Comparison of ENCODE assay signal across 10 mouse cellular contexts in genomic region chr11:110563272-110563671, GRCm38 (mm10).
A peak's percentile ranks its signal among the peaks of the same experiment; 100 is the strongest.
DNase-seq lines count a peak whose midpoint lies in the region; ATAC-seq lines count a peak whose summit lies in the region.
"Had no signal": no experiment of that assay in that cellular context is flagged by ENCODE, and none has a peak within 500 bp of the region (broad histone marks: within the 10 kb centered on the region; RNA-seq: fewer than 3 reads in every experiment).

No protein-coding gene starts in this region.

- DNase-seq in adrenal gland, postnatal 25 days = peak; percentile 3
- DNase-seq in adrenal gland, postnatal 4 days (ENCODE audit: low spot score in 2 of 2) = no peak
- no peak for DNase-seq in limb, embryonic 10.5 days (ENCODE audit: low spot score)
- DNase-seq in thymus, postnatal 36 days = no peak
- DNase-seq: cerebellum, postnatal 25 days had no signal

- H3K4me2 ChIP-seq in limb, embryonic 12.5 days = 0 out of 2 replicates have a peak overlapping the region, but pooled peaks have one; percentile 13
- peak overlapping the region; percentile 31 for H3K4me2 ChIP-seq in heart, embryonic 16.5 days (ENCODE audit: low read depth, low read length)
- H3K4me2 ChIP-seq in liver, embryonic 15.5 days = peak overlapping the region; percentile 20; the same call in 1 of the 2 replicates

- no peak overlapping the region for H3K4me3 ChIP-seq in limb, embryonic 12.5 days (replicated peaks)
- H3K4me3 ChIP-seq in limb, embryonic 10.5 days = no peak overlapping the region
- H3K4me3 ChIP-seq in heart, embryonic 16.5 days (ENCODE audit: low read length) = peak overlapping the region; percentile 21; the same call in 1 of the 2 replicates
- no peak overlapping the region for H3K4me3 ChIP-seq in liver, embryonic 15.5 days (replicated peaks)

- no peak for ATAC-seq in limb, embryonic 12.5 days (ENCODE audit: insufficient number of reproducible peaks, insufficient read depth, low FRiP score, low TSS enrichment, low read depth)
- ATAC-seq in heart, embryonic 16.5 days (replicated peaks; ENCODE audit: extremely low read depth, insufficient read depth, low FRiP score) = no peak
- ATAC-seq in liver, embryonic 15.5 days (ENCODE audit: insufficient read depth) = no peak
- no peak for ATAC-seq in megakaryocyte-erythroid progenitor cell, adult 5-6 weeks (replicated peaks; ENCODE audit: low FRiP score, low TSS enrichment, poor library complexity, severe bottlenecking)
- ATAC-seq: hindbrain, postnatal 0 days had no signal

- no peak overlapping the region for H3K9ac ChIP-seq in limb, embryonic 12.5 days (replicated peaks)
- no peak overlapping the region for H3K9ac ChIP-seq in heart, embryonic 16.5 days (ENCODE audit: low read length)
- no peak overlapping the region for H3K9ac ChIP-seq in liver, embryonic 15.5 days

- no peaks in the 10 kb centered on the region for H3K4me1 ChIP-seq in limb, embryonic 12.5 days (replicated peaks)
- no peaks in the 10 kb centered on the region for H3K4me1 ChIP-seq in limb, embryonic 10.5 days
- peaks cover 4% of the 10 kb centered on the region; the same call in 1 of the 2 replicates for H3K4me1 ChIP-seq in heart, embryonic 16.5 days (ENCODE audit: control insufficient read depth, insufficient read depth, low read length)
- no peaks in the 10 kb centered on the region for H3K4me1 ChIP-seq in liver, embryonic 15.5 days (replicated peaks)

- H3K27ac ChIP-seq in limb, embryonic 12.5 days = no peak overlapping the region
- H3K27ac ChIP-seq in limb, embryonic 10.5 days = no peak overlapping the region
- H3K27ac ChIP-seq in heart, embryonic 16.5 days (ENCODE audit: low read length) = no peak overlapping the region
- no peak overlapping the region for H3K27ac ChIP-seq in liver, embryonic 15.5 days (replicated peaks)
- H3K27ac ChIP-seq: hindbrain, postnatal 0 days had no signal

- no peaks in the 10 kb centered on the region for H3K36me3 ChIP-seq in limb, embryonic 12.5 days
- no peaks in the 10 kb centered on the region for H3K36me3 ChIP-seq in limb, embryonic 10.5 days
- no peaks in the 10 kb centered on the region for H3K36me3 ChIP-seq in heart, embryonic 16.5 days (ENCODE audit: control insufficient read depth, insufficient read depth)
- no peaks in the 10 kb centered on the region for H3K36me3 ChIP-seq in liver, embryonic 15.5 days (replicated peaks)

- 58% methylated on average over 12 of the region's 12 CpGs for WGBS in limb, embryonic 12.5 days
- WGBS in limb, embryonic 10.5 days = 62% methylated on average over 12 of the region's 12 CpGs
- WGBS in heart, embryonic 16.5 days = 20% methylated on average over 12 of the region's 12 CpGs
- WGBS in liver, embryonic 15.5 days (ENCODE audit: insufficient replicate concordance) = 13% methylated on average over 12 of the region's 12 CpGs

- no peaks in the 10 kb centered on the region for H3K9me3 ChIP-seq in limb, embryonic 12.5 days
- H3K9me3 ChIP-seq in limb, embryonic 10.5 days (replicated peaks) = no peaks in the 10 kb centered on the region
- H3K9me3 ChIP-seq in heart, embryonic 16.5 days (replicated peaks; ENCODE audit: control insufficient read depth, low read length) = no peaks in the 10 kb centered on the region
- H3K9me3 ChIP-seq in liver, embryonic 15.5 days (replicated peaks) = no peaks in the 10 kb centered on the region

- no peaks in the 10 kb centered on the region for H3K27me3 ChIP-seq in limb, embryonic 12.5 days
- no peaks in the 10 kb centered on the region for H3K27me3 ChIP-seq in limb, embryonic 10.5 days (ENCODE audit: low read depth, poor library complexity, severe bottlenecking)
- no peaks in the 10 kb centered on the region for H3K27me3 ChIP-seq in heart, embryonic 16.5 days (ENCODE audit: control insufficient read depth, insufficient read depth, low read length)
- H3K27me3 ChIP-seq in liver, embryonic 15.5 days = no peaks in the 10 kb centered on the region
